Mouse (Mus musculus) brain, embryonic 18.5 days (tissue): ENCODE measurements around the gene AW549877.
A peak's percentile ranks its signal among the peaks of the same experiment; 100 is the strongest.

ENCODE experiments used
- DNase-seq: peaks from one replicate; pipeline ENCODE4 v3.0.0-alpha.2; 2012; ENCODE audit warnings: low read depth, low spot score

The AW549877 gene

GRCm38 (mm10) chr15:3995448-3996266, at the start of gene AW549877:
AW549877 (minus strand) TSS chr15:3995744.
- peak; percentile 96 for DNase-seq

DNA sequence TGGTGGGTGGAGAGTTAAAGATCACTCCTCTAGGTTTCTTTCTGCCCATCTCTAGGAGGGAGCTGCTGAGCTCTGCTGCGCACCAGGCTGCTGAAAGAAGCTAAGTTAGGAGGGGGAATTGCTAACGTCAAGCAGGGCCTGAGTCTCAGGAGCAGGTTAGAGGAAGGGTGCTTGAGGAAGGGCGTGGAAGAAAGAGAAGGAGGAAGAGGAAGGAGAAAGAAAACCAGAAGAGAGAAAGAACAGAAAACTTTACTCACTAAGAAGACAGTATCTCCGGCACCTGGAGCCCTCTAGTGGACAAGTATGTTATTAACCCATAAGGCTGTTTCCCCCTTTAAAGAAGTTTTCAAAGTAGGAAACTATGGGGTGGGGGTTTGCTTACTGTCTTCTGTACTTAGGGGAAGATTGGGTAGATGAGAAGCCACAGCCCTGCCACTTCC, 47.5 kb upstream of the AW549877 start:
- no peak for DNase-seq

DNA sequence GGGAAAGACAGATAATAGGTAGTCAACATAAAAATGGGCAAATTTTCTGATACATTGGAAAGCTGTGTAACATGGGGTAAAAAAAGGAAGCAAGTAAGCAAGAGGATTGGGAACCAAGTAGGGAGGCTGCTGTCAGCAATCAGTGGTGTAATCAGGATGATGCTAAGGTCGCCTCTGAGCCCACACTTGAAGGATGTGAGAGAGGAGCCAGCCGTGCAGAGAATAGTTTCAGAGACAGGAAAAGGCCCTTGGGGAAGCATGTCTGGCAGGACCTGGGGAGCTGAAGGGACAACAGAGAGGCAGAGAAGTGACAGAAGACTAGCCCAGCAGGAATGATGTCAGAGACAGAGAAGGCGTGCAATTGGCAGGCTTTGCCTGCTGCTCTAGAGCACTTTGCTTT, 46.9 kb upstream of the AW549877 start:
- DNase-seq = no peak

GRCm38 (mm10) chr15:4033168-4034004, 37.8 kb upstream of the AW549877 start:
- no peak for DNase-seq

DNA sequence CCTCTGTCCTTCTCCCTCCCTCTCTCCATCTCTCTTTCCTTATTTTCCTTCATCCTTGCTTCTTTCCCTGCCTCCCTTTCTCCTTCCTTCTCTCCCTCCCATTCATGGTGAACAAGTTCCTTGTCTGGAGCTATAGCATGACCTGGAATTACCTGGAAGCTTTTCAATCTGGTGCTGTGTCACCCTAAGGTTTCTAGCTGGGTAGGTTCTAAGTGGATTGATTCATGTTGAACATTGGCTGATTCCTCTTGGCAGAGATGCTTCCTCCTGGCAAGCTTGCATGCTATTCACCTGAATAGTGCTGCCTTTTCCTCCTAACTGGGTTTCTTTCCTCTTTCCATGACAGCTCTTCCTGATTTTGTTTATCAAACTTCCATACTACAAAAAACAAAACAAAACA, 33.4 kb upstream of the AW549877 start:
- no peak for DNase-seq

- DNase-seq = no peak
Observed at GRCm38 (mm10) chr15:4028411-4028700, 32.8 kb upstream of the AW549877 start.

GRCm38 (mm10) chr15:4027671-4028410, 32.3 kb upstream of the AW549877 start:
- peak; percentile 2 for DNase-seq

- DNase-seq = peak; percentile 66
Observed at GRCm38 (mm10) chr15:4026831-4027584, 31.5 kb upstream of the AW549877 start.

- peak; percentile 81 for DNase-seq
Observed at GRCm38 (mm10) chr15:4026231-4026773, 30.8 kb upstream of the AW549877 start, which contains the start of gene Oxct1. Oxct1 (plus strand) TSS chr15:4026383.

DNA sequence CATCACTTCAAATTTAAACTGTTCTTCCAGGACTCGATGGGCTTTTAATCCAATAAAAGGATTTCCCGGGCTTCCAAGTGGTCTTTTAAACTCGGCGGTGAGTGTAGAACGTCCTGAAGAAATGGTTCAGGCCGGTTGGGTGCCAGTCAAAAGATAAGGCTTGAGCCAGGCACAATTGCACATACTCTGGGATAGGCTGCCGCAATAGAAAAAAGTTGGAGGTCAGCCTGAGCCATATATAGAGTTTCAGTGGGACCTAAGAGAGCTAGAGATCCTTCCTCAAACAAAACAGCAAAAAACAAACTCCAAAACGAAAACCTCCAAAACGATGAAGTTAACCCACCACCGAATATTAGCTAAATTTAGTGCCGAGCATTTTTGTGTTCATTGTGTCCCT, 30.0 kb upstream of the AW549877 start:
- no peak for DNase-seq

DNA sequence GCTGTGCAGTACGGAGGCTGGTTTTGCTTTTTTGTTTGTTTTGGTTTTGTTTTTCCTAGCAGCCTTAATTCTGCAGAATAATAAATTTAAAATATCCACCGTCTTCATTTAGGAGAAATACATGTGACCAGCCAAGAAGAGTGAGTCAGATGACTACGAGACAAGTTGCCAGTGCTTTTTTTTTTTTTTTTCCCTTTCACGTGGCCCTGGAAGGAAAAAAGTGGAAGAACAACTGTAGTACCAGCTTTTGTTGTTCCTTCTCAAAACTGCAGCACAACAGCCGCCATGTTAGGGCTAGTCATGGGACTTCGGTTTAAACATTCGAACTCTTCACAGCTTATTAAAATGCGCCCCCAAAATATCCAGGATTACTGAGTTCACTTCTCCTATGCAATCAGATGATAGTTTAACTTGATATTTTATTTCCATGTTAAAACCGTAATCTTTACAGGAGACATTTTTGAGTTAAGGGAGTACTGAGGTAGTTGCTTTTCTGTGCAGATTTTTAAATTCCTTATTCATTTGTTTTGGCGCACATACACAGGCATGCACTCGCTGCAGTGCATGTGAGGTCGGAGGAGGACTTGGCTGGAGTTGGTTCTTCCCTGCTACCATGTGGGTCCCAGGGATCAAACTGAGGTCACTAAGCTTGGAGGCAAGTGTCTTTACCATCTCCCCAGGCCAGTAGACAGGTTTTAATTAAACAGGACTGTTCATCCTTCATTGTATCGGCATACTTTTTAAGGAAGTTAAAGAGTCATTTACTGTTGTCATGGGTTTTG, 29.4 kb upstream of the AW549877 start:
- DNase-seq = no peak

DNA sequence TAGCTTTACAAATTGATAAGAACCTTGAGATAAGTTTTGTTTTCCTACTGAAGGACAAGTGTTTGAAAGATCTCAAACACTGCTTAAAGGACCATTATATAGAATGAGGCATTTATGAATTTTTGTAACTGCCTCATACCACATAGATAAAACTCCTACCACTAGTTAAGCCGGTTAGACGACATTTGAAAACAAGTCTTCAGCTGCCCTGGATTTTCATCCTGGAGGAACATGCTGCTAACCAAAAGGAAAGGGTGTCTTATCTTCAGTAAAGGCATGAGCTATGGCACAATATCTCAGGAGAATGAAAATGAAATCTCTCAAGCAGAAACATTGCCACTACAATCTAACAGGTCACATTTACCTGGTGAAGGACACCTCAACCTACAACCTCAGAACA, 28.2 kb upstream of the AW549877 start:
- no peak for DNase-seq

DNA sequence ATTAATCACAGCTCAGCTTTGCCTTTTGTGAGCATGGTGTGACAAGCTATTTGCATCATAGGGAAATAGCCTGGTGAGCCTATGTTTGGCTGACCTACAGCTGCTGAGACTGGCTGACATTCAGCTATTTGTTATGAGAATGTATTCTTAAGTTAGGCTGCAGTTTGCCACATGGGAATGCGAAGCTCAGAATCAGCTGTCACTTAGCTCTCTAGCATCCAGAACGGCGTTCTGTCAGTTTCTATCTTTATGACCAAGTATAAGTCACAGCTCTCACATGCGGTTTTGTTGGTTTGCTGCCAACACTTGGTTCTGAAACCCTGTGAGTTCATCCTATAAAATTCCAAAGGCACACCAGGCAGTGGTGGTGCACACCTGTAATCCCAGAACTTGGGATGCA, 25.2 kb upstream of the AW549877 start:
- no peak for DNase-seq

GRCm38 (mm10) chr15:4013873-4014272, 18.3 kb upstream of the AW549877 start:
- DNase-seq = no peak

DNA sequence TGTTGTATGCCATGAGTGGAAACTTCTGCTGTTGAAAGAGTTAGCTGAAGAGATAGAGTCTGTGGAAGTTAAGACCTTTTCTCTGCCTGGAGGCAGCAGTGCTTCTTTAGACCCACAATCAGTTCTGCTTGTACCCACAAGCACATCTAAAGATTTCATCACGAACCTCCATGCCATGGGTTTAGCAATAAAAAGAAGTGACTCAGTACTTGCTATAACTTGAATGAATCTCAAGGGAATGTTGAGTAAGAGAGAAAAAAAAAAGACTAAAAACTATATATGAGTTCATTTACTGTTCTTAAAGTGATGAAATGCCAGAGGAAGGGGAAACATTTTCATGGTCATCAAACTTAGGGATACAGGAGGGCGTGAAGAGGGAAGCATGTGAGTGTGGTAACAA, 5.0 kb upstream of the AW549877 start:
- no peak for DNase-seq

GRCm38 (mm10) chr15:3999144-3999543, 3.6 kb upstream of the AW549877 start:
- no peak for DNase-seq

GRCm38 (mm10) chr15:3996267-3997010, 895 bp upstream of the AW549877 start:
- DNase-seq = no peak

DNA sequence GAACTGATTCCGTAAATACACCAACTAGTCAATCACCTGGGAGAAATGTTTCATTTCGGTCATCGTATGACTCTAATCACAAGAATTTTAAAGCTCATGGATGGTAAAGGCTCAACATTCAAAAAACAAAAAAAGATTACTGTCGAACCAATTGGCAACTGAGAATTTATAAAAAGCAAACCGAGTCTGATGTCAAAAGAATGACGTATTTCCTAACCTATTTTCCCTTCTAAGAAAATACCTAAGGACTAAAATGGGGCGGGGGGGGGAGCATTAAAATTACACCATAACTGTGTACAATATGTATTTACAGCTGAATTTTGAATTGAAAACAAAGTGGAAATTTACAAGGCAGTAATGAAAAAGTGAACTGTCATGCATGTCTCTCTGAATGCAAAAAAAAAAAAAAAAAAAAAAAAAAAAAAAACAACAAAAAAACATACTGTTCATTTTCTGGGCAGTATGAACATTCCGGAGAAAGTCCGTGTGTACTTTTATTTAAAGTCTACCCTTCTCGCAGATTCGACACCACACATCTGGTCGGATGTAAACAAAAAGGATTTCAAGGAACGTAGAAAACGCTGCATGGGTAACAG, 594 bp downstream of the AW549877 start:
- DNase-seq = no peak

- DNase-seq = no peak
Observed at GRCm38 (mm10) chr15:3987981-3988380, 7.6 kb downstream of the AW549877 start.
